Mouse (Mus musculus) forebrain, postnatal 0 days (tissue): ENCODE results near the gene Kidins220. TPM values are rescaled to one million over a fixed set of nuclear protein-coding genes. Genes with fewer than 3 reads are reported as not detected.

Experiments
- ATAC-seq: fragments of 200-750 bp; cut with Nextera tagmentation; 2 replicates; pipeline ENCODE4 v1.8.0; 2017; ENCODE audit warnings: mild to moderate bottlenecking, moderate library complexity
- DNase-seq: peaks from one replicate; pipeline ENCODE4 v3.0.0-alpha.2; 2015
- H3K27ac ChIP-seq: fragments of 300-500 bp; sonication (generic); 2 replicates; pipeline ENCODE4 v1.5.1; 2014; ENCODE audit warnings: low read depth, mild to moderate bottlenecking, antibody characterized with exemption, low read length, moderate library complexity, mixed read lengths
- H3K27me3 ChIP-seq: fragments of 300-500 bp; sonication (generic); 2 replicates; pipeline ENCODE4 v1.6.1; 2014; ENCODE audit warnings: mild to moderate bottlenecking, low read length, mixed read lengths; ENCODE audit not compliant: insufficient read depth
- H3K36me3 ChIP-seq: fragments of 300-500 bp; sonication (generic); 2 replicates; pipeline ENCODE4 v1.6.1; 2014; ENCODE audit warnings: mild to moderate bottlenecking, moderate library complexity; ENCODE audit not compliant: insufficient read depth
- H3K4me1 ChIP-seq: fragments of 300-500 bp; sonication (generic); 2 replicates; pipeline ENCODE4 v1.6.1; 2014; ENCODE audit warnings: antibody characterized with exemption; ENCODE audit not compliant: insufficient read depth
- H3K4me2 ChIP-seq: fragments of 300-500 bp; sonication (generic); 2 replicates; pipeline ENCODE4 v1.6.1; 2014; ENCODE audit warnings: low read depth, mild to moderate bottlenecking, moderate library complexity
- H3K4me3 ChIP-seq: fragments of 300-500 bp; sonication (generic); 2 replicates; pipeline ENCODE4 v1.5.1; 2014; ENCODE audit warnings: low read depth, low read length, mixed read lengths
- H3K9ac ChIP-seq: fragments of 300-500 bp; sonication (generic); 2 replicates; pipeline ENCODE4 v1.6.1; 2014; ENCODE audit warnings: mild to moderate bottlenecking
- H3K9me3 ChIP-seq: fragments of 300-500 bp; sonication (generic); 2 replicates; pipeline ENCODE4 v1.6.1; 2016; ENCODE audit warnings: low read length
- CTCF ChIP-seq: sonication (generic); IDR thresholded peaks from 2 replicates; pipeline ENCODE4 v1.5.1; 2016; ENCODE audit warnings: antibody characterized with exemption, control low read depth, low read depth
- WGBS: fragments of 180-500 bp; shearing (Covaris S2); extraction: QIAGEN DNeasy Blood & Tissue Kit; methylation state at CpG from one replicate; pipeline ENCODE4 v1.1.7; 2014; 5-methylcytosine and 5-hydroxymethylcytosine counted together
- polyA plus RNA-seq: library from polyadenylated mRNA; unstranded; fragments of >200 nt; fragmentation: Nextera tagmentation; extraction: Ambion mirVana; gene quantifications from 2 replicates; pipeline ENCODE4 v1.2.1, GENCODE M21; 2015
- total RNA-seq: library from RNA; depleted of rRNA; stranded (reverse); fragments of >200 nt; gene quantifications from 2 replicates; pipeline ENCODE4 v1.2.3, GENCODE M21; 2014

The Kidins220 gene
- total and polyA plus RNA-seq, 2 experiments from 2014 or later = 103 to 394 TPM

- no peak overlapping the region for H3K9ac ChIP-seq
- TF ChIP-seq CTCF = peak; percentile 49
- WGBS = 66% methylated on average over 9 of the region's 9 CpGs
- H3K4me2 ChIP-seq = no peak overlapping the region
- DNase-seq (no peak), ATAC-seq (peak; percentile 36; the same call in 1 of the 2 replicates)
- H3K9me3 ChIP-seq = no peaks in the 10 kb centered on the region
- no peak overlapping the region for H3K27ac ChIP-seq
- H3K4me1 ChIP-seq = no peaks in the 10 kb centered on the region
- peaks cover 30% of the 10 kb centered on the region for H3K36me3 ChIP-seq
- H3K27me3 ChIP-seq = no peaks in the 10 kb centered on the region
- H3K4me3 ChIP-seq = no peak overlapping the region
Measured at GRCm38 (mm10) chr12:25024862-25025545, 50.3 kb downstream of the Kidins220 start.

DNA sequence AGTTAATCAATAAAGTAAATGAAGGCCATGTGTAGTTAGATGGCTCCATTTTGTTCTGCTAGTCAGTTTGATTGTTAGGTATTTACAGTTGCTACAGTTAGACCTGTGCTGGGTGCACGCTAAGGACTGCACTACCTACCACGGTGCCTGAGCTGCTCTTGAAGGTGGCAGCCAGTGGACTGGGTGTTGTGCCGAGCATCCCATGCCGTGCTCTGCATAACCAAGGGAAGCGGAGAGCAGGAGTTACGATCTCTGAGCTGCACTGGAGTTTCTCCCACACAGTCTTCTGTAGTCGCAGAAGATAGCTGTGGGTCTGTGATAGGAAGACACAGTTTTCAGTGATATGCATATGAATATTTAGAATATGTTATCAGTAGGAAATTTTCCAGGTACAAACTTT, 51.6 kb downstream of the Kidins220 start:
- DNase-seq (no peak), ATAC-seq (no peak)
- Histone ChIP-seq H3K9me3 (no peaks in the 10 kb centered on the region), H3K36me3 (peaks cover 31% of the 10 kb centered on the region), H3K4me1 (no peaks in the 10 kb centered on the region), H3K4me3 (no peak overlapping the region), H3K9ac (no peak overlapping the region), H3K27ac (no peak overlapping the region), H3K27me3 (no peaks in the 10 kb centered on the region), H3K4me2 (no peak overlapping the region)
- TF ChIP-seq CTCF = no peak
- WGBS = 88% methylated on average over 7 of the region's 7 CpGs

DNA sequence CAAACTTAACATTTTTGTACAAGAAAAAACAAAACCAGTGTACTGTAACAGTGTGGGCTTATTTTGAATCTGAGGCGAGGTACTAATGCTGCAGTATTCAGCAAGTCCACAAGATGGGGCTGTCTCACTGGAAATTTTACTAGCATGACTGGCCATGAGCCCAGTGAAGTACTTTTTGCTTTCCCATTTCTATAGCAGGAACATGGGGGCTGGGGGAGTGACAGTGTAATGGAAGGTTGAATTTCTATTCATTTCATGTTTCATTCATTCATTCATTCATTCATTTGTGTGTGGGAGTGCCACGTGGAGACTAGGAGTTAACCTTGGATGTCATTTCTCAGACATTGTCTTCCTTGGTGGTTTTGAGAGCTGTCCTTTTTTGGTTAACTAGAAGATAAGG, 52.7 kb downstream of the Kidins220 start:
- ATAC-seq (peak; percentile 64), DNase-seq (peak; percentile 88)
- Histone ChIP-seq H3K27ac (no peak overlapping the region), H3K27me3 (no peaks in the 10 kb centered on the region), H3K9ac (no peak overlapping the region), H3K4me2 (no peak overlapping the region), H3K9me3 (no peaks in the 10 kb centered on the region), H3K36me3 (peaks cover 34% of the 10 kb centered on the region), H3K4me3 (no peak overlapping the region), H3K4me1 (no peaks in the 10 kb centered on the region)
- peak; percentile 89 for TF ChIP-seq CTCF
- 14% methylated on average over 2 of the region's 2 CpGs for WGBS

DNA sequence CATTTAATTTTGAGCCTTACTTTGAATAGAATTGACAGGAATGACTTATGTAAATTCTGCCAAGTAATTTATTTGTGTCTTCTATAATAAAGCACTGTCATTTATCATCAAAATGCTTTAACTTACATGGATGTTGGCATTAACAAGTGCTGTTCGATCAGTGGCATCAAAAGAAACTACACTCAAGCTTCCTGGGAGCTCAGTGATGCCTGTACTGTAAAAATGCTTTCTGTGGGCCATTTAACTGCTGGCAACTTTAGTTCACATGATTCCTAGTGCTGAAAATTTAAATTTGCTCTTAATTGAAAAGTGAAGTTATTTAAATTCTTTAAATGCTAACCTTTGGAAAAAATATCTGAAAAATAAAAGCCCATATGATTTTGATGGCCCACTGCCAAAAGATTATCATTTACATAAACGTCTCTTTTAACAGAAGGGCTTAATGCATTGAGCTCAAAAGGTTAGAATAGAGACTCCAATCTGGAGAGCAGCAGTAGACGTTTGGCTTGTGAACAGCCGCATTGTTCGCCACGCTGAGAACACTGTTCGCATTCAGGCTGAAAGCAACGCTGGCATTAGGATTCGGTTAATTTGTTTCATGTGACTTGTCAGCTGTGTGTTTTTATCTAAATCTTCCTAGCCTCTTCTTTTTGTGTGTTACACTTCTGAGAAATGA, 59.1 kb downstream of the Kidins220 start:
- no peaks in the 10 kb centered on the region for H3K9me3 ChIP-seq
- ATAC-seq (peak; percentile 88), DNase-seq (peak; percentile 80)
- H3K4me2 ChIP-seq = no peak overlapping the region
- H3K27ac ChIP-seq = 0 out of 2 replicates have a peak overlapping the region, but pooled peaks have one; percentile 9
- no peak for TF ChIP-seq CTCF
- peaks cover 35% of the 10 kb centered on the region for H3K36me3 ChIP-seq
- no peak overlapping the region for H3K4me3 ChIP-seq
- H3K9ac ChIP-seq = no peak overlapping the region
- no peaks in the 10 kb centered on the region for H3K27me3 ChIP-seq
- peaks cover 8% of the 10 kb centered on the region for H3K4me1 ChIP-seq
- WGBS = 3% methylated on average over 9 of the region's 9 CpGs

DNA sequence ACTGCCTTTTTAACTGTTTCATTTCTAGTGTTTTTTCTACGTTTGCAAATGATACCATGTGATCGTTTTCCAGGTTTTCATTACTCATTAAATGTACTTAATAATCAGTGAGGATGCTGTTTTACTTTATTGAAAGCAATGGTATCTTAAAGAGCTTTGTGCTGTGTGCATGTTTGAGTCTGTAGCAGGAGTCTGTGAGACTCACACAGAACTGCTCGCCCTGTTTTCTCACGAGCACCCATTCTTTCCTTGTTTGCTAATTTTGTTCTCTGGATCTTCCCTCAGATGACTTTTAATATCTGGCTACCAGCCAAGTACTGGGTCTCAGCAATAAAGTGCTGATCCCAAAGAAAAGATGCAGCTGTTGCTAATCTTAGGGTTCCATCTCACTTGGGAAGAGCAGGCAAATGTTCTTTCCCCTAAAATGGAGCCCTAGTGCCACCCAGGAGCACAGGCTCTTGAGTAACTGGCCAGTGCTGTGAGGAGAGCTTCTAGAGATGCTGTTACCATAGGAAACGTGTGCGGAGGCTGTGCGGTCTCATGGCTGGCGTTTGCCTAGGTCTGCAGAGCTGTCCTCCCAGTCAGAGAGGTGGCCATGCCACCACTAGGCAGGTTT, 59.7 kb downstream of the Kidins220 start:
- TF ChIP-seq CTCF = no peak
- H3K27me3 ChIP-seq = no peaks in the 10 kb centered on the region
- peaks cover 33% of the 10 kb centered on the region for H3K36me3 ChIP-seq
- 18% methylated on average over 8 of the region's 8 CpGs for WGBS
- DNase-seq (peak; percentile 55), ATAC-seq (peak; percentile 62)
- H3K27ac ChIP-seq = peak overlapping the region; percentile 79
- H3K9me3 ChIP-seq = no peaks in the 10 kb centered on the region
- no peak overlapping the region for H3K4me3 ChIP-seq
- peaks cover 8% of the 10 kb centered on the region for H3K4me1 ChIP-seq
- H3K9ac ChIP-seq = 0 out of 2 replicates have a peak overlapping the region, but pooled peaks have one; percentile 19
- H3K4me2 ChIP-seq = no peak overlapping the region

DNA sequence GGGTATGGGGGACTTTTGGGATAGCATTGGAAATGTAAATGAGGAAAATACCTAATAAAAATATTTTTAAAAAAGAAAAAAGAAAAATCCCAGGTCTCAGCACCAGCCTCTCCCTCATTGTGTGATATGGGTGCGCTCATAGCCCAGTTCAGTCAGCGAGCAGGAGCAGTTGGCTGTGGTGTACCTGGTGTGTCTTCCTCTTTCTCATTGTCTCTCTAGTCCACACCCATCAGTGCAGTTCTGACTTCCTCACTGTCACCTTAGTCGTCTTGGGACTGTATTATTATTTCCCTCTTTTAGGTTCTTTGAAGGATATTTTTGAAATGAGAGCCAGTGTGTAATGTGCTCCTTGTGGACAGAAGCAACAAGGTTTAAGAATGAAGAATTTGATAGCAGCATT, 61.3 kb downstream of the Kidins220 start:
- Histone ChIP-seq H3K36me3 (peaks cover 25% of the 10 kb centered on the region), H3K9ac (no peak overlapping the region), H3K4me3 (no peak overlapping the region), H3K27ac (no peak overlapping the region), H3K27me3 (no peaks in the 10 kb centered on the region), H3K4me2 (no peak overlapping the region), H3K4me1 (peaks cover 8% of the 10 kb centered on the region), H3K9me3 (no peaks in the 10 kb centered on the region)
- WGBS = 96% methylated on average over 3 of the region's 3 CpGs
- ATAC-seq (no peak), DNase-seq (no peak)
- no peak for TF ChIP-seq CTCF

GRCm38 (mm10) chr12:25037222-25037621, 62.5 kb downstream of the Kidins220 start:
- peaks cover 8% of the 10 kb centered on the region for H3K4me1 ChIP-seq
- no peak for TF ChIP-seq CTCF
- WGBS = 80% methylated on average over 5 of the region's 5 CpGs
- DNase-seq (no peak), ATAC-seq (no peak)
- no peaks in the 10 kb centered on the region for H3K9me3 ChIP-seq
- no peak overlapping the region for H3K9ac ChIP-seq
- no peak overlapping the region for H3K4me3 ChIP-seq
- peaks cover 30% of the 10 kb centered on the region for H3K36me3 ChIP-seq
- H3K4me2 ChIP-seq = no peak overlapping the region
- H3K27me3 ChIP-seq = no peaks in the 10 kb centered on the region
- H3K27ac ChIP-seq = no peak overlapping the region
